Mouse (Mus musculus) MEL (cell line): ENCODE measurements around the gene Polr1b.

Experiments
- CHD1 ChIP-seq: IDR thresholded peaks from 2 replicates; pipeline ENCODE4 v1.6.1; 2012; ENCODE audit warnings: low read depth, mild to moderate bottlenecking, inconsistent platforms, low read length, improper control_type of control experiment
- CTCF ChIP-seq, 3 experiments: IDR thresholded peaks in 2 of 3; conservative IDR thresholded peaks in 1 of 3; 2 replicates each; pipeline ENCODE4 v1.5.1; 2011 to 2012; ENCODE audit warnings: low read length in 3 of 3, low read depth in 2 of 3, mild to moderate bottlenecking in 2 of 3, improper control_type of control experiment in 1 of 3, inconsistent platforms in 1 of 3, mixed read lengths in 1 of 3, moderate library complexity in 1 of 3; ENCODE audit not compliant: control insufficient read depth in 1 of 3, insufficient read depth in 1 of 3, poor library complexity in 1 of 3, severe bottlenecking in 1 of 3
- E2F4 ChIP-seq: IDR thresholded peaks from 2 replicates; pipeline ENCODE4 v1.6.1; 2011; ENCODE audit warnings: low read depth, low read length, improper control_type of control experiment, borderline replicate concordance
- GATA1 ChIP-seq: IDR thresholded peaks from 2 replicates; pipeline ENCODE4 v1.6.1; 2011; ENCODE audit warnings: low read depth, low read length, improper control_type of control experiment
- MAFK ChIP-seq: IDR thresholded peaks from 2 replicates; pipeline ENCODE4 v1.6.1; 2011; ENCODE audit warnings: low read depth, mild to moderate bottlenecking, low read length, improper control_type of control experiment, borderline replicate concordance
- POLR2A ChIP-seq, 2 experiments: IDR thresholded peaks; 2 replicates each; pipeline ENCODE4 v1.6.1; 2011 to 2012; ENCODE audit warnings: low read length in 2 of 2, mild to moderate bottlenecking in 2 of 2, control low read depth in 1 of 2, improper control_type of control experiment in 1 of 2, low read depth in 1 of 2, moderate library complexity in 1 of 2; ENCODE audit not compliant: control insufficient read depth in 1 of 2, insufficient read depth in 1 of 2, poor library complexity in 1 of 2
- POLR2AphosphoS2 ChIP-seq: IDR thresholded peaks from 2 replicates; pipeline ENCODE4 v1.6.1; 2011; ENCODE audit warnings: low read length, improper control_type of control experiment
- RAD21 ChIP-seq: IDR thresholded peaks from 2 replicates; pipeline ENCODE4 v1.6.1; 2011; ENCODE audit warnings: mild to moderate bottlenecking, low read depth, low read length, improper control_type of control experiment
- USF1 ChIP-seq: IDR thresholded peaks from 2 replicates; pipeline ENCODE4 v1.6.1; 2014; ENCODE audit warnings: low read depth, mild to moderate bottlenecking, inconsistent platforms, low read length, improper control_type of control experiment, moderate library complexity
- ZC3H11A ChIP-seq: IDR thresholded peaks from 2 replicates; pipeline ENCODE4 v1.6.1; 2012; ENCODE audit warnings: low read depth, mild to moderate bottlenecking, inconsistent platforms, low read length, improper control_type of control experiment

GRCm38 (mm10) chr2:129070296-129070695 lies 30.5 kb upstream of the Polr1b start:
- TF ChIP-seq POLR2A (IDR thresholded peaks at IDR 0.05; ENCODE audit: control insufficient read depth in 1 of 2, insufficient read depth in 1 of 2, low read depth in 1 of 2, low read length in 2 of 2, poor library complexity in 1 of 2) = no peak
- TF ChIP-seq USF1 = no peak
- TF ChIP-seq ZC3H11A = no peak
- TF ChIP-seq MAFK = no peak
- no peak for TF ChIP-seq GATA1
- TF ChIP-seq CTCF (IDR thresholded peaks at IDR 0.05 in 2 of 3, conservative IDR thresholded peaks at IDR 0.05 in 1 of 3; ENCODE audit: control insufficient read depth in 1 of 3, insufficient read depth in 1 of 3, low read depth in 2 of 3, low read length in 3 of 3, poor library complexity in 1 of 3, severe bottlenecking in 1 of 3) = no peak
- TF ChIP-seq RAD21 = no peak
- no peak for TF ChIP-seq POLR2AphosphoS2
- no peak for TF ChIP-seq E2F4
- no peak for TF ChIP-seq CHD1
